Mouse (Mus musculus) liver, embryonic 13.5 days (tissue): ENCODE measurements around the gene Tab1. TPM values are rescaled to one million over a fixed set of nuclear protein-coding genes. Genes with fewer than 3 reads are reported as not detected.
"Not testable (repeated sequence)": the region's sequence is repeated elsewhere in the genome, so short reads cannot be mapped to it uniquely, and the experiment has no call there.

ENCODE experiments used
- ATAC-seq: fragments of 200-750 bp; cut with Nextera tagmentation; 2 replicates; pipeline ENCODE4 v1.8.0; 2017; ENCODE audit warnings: low read depth, mild to moderate bottlenecking, moderate number of reproducible peaks, moderate library complexity
- DNase-seq: peaks from one replicate; pipeline ENCODE4 v3.0.0; 2022
- H3K27ac ChIP-seq: fragments of 300-500 bp; sonication (generic); 2 replicates; pipeline ENCODE4 v1.5.1; 2015; ENCODE audit warnings: moderate library complexity, mild to moderate bottlenecking, inconsistent platforms
- H3K27me3 ChIP-seq: fragments of 300-500 bp; sonication (generic); 2 replicates; pipeline ENCODE4 v1.6.1; 2015; ENCODE audit warnings: mild to moderate bottlenecking, inconsistent platforms
- H3K36me3 ChIP-seq: fragments of 300-500 bp; sonication (generic); 2 replicates; pipeline ENCODE4 v1.6.1; 2015; ENCODE audit warnings: mild to moderate bottlenecking, inconsistent platforms
- H3K4me1 ChIP-seq: fragments of 300-500 bp; sonication (generic); replicated peaks from 2 replicates; pipeline ENCODE4 v1.6.1; 2015; ENCODE audit warnings: inconsistent platforms
- H3K4me2 ChIP-seq: fragments of 300-500 bp; sonication (generic); 2 replicates; pipeline ENCODE4 v1.6.1; 2015; ENCODE audit warnings: inconsistent platforms, mild to moderate bottlenecking, moderate library complexity
- H3K4me3 ChIP-seq: fragments of 300-500 bp; sonication (generic); replicated peaks from 2 replicates; pipeline ENCODE4 v1.5.1; 2015; ENCODE audit warnings: mild to moderate bottlenecking, inconsistent platforms
- H3K9ac ChIP-seq: fragments of 300-500 bp; sonication (generic); 2 replicates; pipeline ENCODE4 v1.6.1; 2015; ENCODE audit warnings: mild to moderate bottlenecking, inconsistent platforms
- H3K9me3 ChIP-seq: fragments of 300-500 bp; sonication (generic); replicated peaks from 2 replicates; pipeline ENCODE4 v1.6.1; 2016; ENCODE audit warnings: inconsistent platforms
- WGBS: fragments of 180-500 bp; shearing (Covaris S2); methylation state at CpG from one replicate; pipeline ENCODE4 v1.1.7; 2015; ENCODE audit not compliant: insufficient replicate concordance; 5-methylcytosine and 5-hydroxymethylcytosine counted together
- polyA plus RNA-seq: library from polyadenylated mRNA; unstranded; fragments of >200 nt; fragmentation: Nextera tagmentation; extraction: Ambion mirVana; gene quantifications from 2 replicates; pipeline ENCODE4 v1.2.1, GENCODE M21; 2015

Tab1 gene
- polyA plus RNA-seq, 1 experiment from 2014 or later: 12.5 TPM

DNA sequence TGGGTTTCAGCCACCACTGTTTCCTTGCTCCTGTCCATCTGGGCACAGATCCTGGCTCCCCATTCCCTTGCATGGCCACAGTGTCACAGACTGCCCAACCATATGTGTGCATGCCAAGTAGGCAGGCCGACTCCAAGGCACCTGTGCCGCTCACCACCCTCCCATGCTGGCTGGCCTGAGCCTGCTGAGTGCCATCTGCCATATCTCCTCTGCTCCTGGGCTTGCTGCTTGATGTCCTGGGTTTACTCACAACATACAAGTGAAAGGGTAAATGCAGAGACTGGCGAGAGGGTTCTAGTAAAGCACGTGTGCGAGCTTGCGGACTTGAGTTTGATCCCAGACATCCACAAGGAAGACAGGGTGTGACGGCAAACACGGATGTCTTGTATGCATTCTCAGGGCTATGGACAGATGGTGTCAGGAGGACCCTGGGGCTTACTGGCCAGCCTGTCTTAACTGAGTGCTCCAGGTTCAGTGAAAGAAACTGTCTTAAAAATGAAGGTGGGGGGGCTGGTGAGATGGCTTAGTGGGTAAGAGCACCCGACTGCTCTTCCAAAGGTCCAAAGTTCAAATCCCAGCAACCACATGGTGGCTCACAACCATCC lies 11.1 kb upstream of the Tab1 start:
- no peak overlapping the region for H3K4me2 ChIP-seq
- no peaks in the 10 kb centered on the region for H3K27me3 ChIP-seq
- 88% methylated on average over 9 of the region's 9 CpGs for WGBS
- ATAC-seq (no peak), DNase-seq (no peak)
- H3K4me3 ChIP-seq: no peak overlapping the region
- H3K4me1 ChIP-seq: peaks cover 11% of the 10 kb centered on the region
- no peaks in the 10 kb centered on the region for H3K36me3 ChIP-seq
- H3K9me3 ChIP-seq: no peaks in the 10 kb centered on the region
- no peak overlapping the region for H3K27ac ChIP-seq
- no peak overlapping the region for H3K9ac ChIP-seq

DNA sequence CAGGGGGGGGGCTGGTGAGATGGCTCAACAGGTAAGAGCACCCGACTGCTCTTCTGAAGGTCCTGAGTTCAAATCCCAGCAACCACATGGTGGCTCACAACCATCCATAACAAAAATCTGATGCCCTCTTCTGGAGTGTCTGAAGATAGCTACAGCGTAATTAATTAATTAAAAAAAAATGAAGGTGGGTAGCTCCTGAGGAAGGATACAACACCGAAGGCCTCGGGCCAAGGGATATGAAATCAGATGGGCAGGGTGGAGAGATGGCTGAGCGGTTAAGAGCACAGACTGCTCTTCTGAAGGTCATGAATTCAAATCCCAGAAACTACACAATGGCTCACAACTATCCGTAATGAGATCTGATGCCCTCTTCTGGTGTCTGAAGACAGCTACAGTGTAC lies 10.5 kb upstream of the Tab1 start:
- not testable (repeated sequence) for H3K9ac ChIP-seq, DNase-seq, H3K9me3 ChIP-seq, H3K4me2 ChIP-seq, H3K27me3 ChIP-seq, H3K27ac ChIP-seq, H3K4me3 ChIP-seq, H3K36me3 ChIP-seq, ATAC-seq
- WGBS: 85% methylated on average over 6 of the region's 6 CpGs
- peaks cover 10% of the 10 kb centered on the region for H3K4me1 ChIP-seq

DNA sequence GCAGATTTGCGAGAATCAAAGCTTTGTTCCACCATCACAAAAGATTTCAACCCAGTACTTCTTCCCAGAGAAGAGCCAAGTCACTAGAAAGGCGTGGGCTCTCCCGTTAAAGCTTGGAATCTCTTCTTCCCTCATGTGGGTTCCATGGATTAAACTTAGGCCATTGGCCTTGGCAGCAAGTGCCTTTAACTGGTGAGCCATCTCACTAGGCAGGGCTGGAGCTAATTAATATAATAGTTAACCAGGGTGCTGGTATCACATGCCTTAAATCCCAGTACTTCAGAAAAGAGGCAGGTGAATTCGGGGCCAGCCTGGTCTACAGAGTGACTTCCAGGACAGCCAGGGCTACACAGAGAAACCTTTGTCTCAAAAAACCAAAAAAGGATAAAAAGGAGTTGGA lies 8.3 kb upstream of the Tab1 start:
- no peaks in the 10 kb centered on the region for H3K36me3 ChIP-seq
- peaks cover 25% of the 10 kb centered on the region for H3K4me1 ChIP-seq
- DNase-seq: no peak
- no peak for ATAC-seq
- WGBS: 80% methylated on average over 4 of the region's 4 CpGs
- no peaks in the 10 kb centered on the region for H3K9me3 ChIP-seq
- no peak overlapping the region for H3K9ac ChIP-seq
- H3K4me2 ChIP-seq: no peak overlapping the region
- no peak overlapping the region for H3K4me3 ChIP-seq
- H3K27ac ChIP-seq: no peak overlapping the region
- no peaks in the 10 kb centered on the region for H3K27me3 ChIP-seq

DNA sequence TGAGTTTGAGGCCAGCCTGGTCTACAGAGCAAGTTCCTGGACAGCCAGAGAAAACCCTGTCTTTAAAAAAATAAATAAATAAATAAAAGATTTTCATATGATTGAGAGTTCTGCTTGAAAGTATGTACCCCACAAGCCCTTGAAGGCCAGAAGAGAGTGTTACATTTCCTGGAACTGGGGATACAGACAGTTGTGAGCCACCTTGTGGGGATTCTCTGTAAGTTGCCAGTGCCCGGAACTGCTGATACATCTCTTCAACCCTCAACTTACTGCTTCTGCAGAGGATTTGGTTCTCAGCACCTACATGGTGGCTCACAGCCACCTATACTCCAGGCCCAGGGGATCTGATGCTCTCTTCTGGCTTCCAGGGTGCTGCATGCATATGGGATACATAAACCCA lies 5.7 kb upstream of the Tab1 start:
- ATAC-seq: no peak
- Histone ChIP-seq H3K27me3 (no peaks in the 10 kb centered on the region), H3K27ac (peak overlapping the region; percentile 40; the same call in 1 of the 2 replicates)

DNA sequence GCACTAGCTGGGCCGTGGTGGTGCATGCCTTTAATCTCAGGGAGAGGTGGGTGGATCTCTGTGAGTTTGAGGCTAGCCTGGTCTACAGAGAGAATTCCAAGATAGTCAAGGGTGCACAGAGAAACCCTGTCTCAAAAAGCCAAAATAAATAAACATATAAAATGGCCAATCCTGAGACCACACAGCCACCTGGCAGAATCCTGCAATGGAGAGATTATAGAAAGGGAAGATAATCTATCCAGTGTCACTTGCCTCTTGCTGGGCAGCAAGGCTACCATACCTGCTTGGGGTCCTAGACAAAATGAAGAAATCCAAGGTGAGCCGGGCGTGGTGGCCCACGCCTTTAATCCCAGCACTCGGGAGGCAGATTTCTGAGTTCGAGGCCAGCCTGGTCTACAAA lies 2.9 kb upstream of the Tab1 start:
- Histone ChIP-seq H3K9ac (peak overlapping the region; percentile 33; the same call in 1 of the 2 replicates), H3K4me3 (no peak overlapping the region), H3K27ac (peak overlapping the region; percentile 97), H3K4me1 (peaks cover 68% of the 10 kb centered on the region), H3K4me2 (peak overlapping the region; percentile 68), H3K27me3 (no peaks in the 10 kb centered on the region), H3K9me3 (no peaks in the 10 kb centered on the region), H3K36me3 (no peaks in the 10 kb centered on the region)
- WGBS: 44% methylated on average over 6 of the region's 6 CpGs
- no peak for ATAC-seq
- no peak for DNase-seq

More for the DNA sequence above, 5.7 kb upstream of the Tab1 start:
- Histone ChIP-seq H3K4me1 (peaks cover 50% of the 10 kb centered on the region), H3K9ac (no peak overlapping the region), H3K36me3 (no peaks in the 10 kb centered on the region), H3K9me3 (no peaks in the 10 kb centered on the region), H3K4me3 (no peak overlapping the region), H3K4me2 (no peak overlapping the region)
- no peak for DNase-seq
- 27% methylated on average over 1 of the region's 1 CpGs for WGBS

DNA sequence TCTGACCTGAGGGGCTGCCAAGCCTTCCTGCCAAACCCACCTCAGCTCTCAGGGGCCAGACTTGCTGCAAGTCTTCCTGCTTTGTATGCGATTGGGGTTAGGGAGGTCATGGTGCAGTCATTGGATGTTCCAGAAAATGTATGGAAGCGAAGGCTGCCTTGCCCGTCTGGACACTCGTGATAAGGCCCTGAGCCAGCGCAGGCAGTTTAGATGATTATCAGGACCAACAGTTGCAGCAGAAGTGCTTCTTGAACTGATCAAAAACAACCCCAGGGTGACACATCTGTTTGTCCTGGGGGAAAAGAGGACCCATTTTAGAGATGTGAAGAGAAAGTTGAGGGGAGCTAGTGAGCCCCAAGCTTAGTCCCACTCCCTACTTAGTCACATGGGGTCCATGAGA lies 2.2 kb upstream of the Tab1 start:
- DNase-seq (peak; percentile 87), ATAC-seq (peak; percentile 75)
- WGBS: 20% methylated on average over 5 of the region's 5 CpGs
- no peaks in the 10 kb centered on the region for H3K9me3 ChIP-seq
- H3K4me1 ChIP-seq: peaks cover 75% of the 10 kb centered on the region
- no peaks in the 10 kb centered on the region for H3K36me3 ChIP-seq
- H3K9ac ChIP-seq: peak overlapping the region; percentile 65
- peak overlapping the region; percentile 97 for H3K27ac ChIP-seq
- H3K27me3 ChIP-seq: no peaks in the 10 kb centered on the region
- H3K4me2 ChIP-seq: peak overlapping the region; percentile 68
- H3K4me3 ChIP-seq: peak overlapping the region; percentile 29

DNA sequence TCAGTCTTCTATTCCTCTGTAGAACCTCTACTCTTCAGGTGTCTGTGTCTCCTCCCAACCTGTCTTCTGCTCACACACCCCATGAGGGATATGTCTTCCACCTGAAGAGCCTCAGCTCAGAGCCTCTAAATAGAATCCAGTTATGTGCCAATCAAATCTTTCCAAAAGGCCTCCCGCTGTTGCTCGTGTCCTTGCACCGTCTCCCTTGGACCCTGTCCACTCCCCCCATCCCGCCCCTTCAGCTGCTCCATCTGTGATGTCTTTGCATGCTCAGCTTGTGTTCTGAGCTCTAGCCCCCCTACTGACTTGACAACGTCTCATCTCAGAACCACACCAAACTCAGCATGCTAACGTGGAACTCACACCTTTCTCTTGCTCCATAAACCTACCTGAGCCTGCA lies 1.5 kb upstream of the Tab1 start:
- WGBS: 48% methylated on average over 6 of the region's 6 CpGs
- H3K9me3 ChIP-seq: no peaks in the 10 kb centered on the region
- H3K9ac ChIP-seq: peak overlapping the region; percentile 65
- H3K4me3 ChIP-seq: no peak overlapping the region
- H3K36me3 ChIP-seq: peaks cover 5% of the 10 kb centered on the region; the same call in 1 of the 2 replicates
- peak overlapping the region; percentile 97 for H3K27ac ChIP-seq
- H3K4me1 ChIP-seq: peaks cover 83% of the 10 kb centered on the region
- DNase-seq (no peak), ATAC-seq (no peak)
- no peaks in the 10 kb centered on the region for H3K27me3 ChIP-seq
- peak overlapping the region; percentile 68 for H3K4me2 ChIP-seq

DNA sequence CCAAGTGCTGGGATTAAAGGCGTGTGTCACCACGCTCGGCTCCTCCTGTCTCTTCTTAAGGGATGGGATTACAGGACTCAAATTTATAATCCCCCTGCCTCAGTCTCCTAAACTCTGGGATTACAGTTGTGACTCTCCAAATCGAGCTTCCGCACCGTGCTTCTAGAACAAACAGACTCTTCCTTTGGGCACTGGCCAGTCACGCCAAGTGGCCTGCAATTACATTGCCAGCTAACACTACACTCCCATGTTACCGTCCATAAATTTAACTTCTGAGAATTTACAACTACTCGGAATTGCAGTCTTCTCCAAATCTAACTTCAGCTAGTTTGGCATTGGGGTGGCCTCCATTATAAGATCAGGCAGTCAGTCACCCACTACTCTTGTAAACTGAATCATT lies 475 bp upstream of the Tab1 start:
- H3K4me3 ChIP-seq: peak overlapping the region; percentile 76
- H3K4me1 ChIP-seq: peaks cover 88% of the 10 kb centered on the region
- peak overlapping the region; percentile 79 for H3K4me2 ChIP-seq
- peak overlapping the region; percentile 97 for H3K27ac ChIP-seq
- no peaks in the 10 kb centered on the region for H3K27me3 ChIP-seq
- DNase-seq: no peak
- no peak for ATAC-seq
- 69% methylated on average over 9 of the region's 9 CpGs for WGBS
- no peaks in the 10 kb centered on the region for H3K9me3 ChIP-seq
- H3K9ac ChIP-seq: peak overlapping the region; percentile 89
- H3K36me3 ChIP-seq: peaks cover 15% of the 10 kb centered on the region; the same call in 1 of the 2 replicates

DNA sequence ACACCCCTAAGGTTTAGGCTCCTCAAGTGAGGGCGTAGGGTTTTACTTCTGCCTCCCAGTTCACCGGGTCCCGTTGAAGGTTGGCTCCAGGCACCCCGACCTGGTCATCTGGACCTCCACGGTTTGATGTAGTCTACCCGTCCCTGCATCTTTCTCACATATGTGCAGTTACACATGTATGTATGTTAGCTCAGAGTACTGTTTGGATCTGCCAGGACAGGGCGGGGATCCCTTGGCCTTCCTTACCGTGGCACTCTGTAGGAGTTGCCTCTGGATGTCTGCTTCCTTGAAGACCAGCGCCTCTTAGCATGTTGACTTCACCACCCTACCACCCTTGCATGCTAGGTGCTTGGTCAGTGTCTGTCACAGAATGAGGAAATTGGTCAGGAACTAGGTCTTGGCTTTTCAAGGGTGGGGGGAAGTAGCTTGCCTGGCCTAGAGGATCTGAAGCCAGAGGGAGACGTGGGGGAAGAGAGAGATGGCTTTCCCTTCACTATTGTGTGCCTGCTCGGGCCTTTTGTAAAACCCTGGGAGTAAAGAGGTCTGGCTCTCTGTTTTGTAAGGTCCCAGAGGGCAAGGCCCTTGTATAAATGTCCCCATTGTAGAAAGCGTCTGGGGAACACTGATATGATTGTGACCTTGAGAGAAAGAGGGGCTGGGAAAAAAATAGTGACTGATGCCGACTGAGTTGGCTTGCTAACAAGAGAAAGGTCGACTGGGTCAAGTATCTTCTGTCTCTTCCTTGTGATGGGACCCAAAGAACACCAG lies 939 bp downstream of the Tab1 start:
- Histone ChIP-seq H3K4me3 (peak overlapping the region; percentile 76), H3K36me3 (peaks cover 27% of the 10 kb centered on the region; the same call in 1 of the 2 replicates), H3K27me3 (no peaks in the 10 kb centered on the region), H3K27ac (peak overlapping the region; percentile 97), H3K9ac (peak overlapping the region; percentile 89), H3K4me1 (peaks cover 90% of the 10 kb centered on the region), H3K9me3 (no peaks in the 10 kb centered on the region), H3K4me2 (peak overlapping the region; percentile 79)
- WGBS: 2% methylated on average over 14 of the region's 14 CpGs
- DNase-seq (peak; percentile 38), ATAC-seq (peak; percentile 27)

DNA sequence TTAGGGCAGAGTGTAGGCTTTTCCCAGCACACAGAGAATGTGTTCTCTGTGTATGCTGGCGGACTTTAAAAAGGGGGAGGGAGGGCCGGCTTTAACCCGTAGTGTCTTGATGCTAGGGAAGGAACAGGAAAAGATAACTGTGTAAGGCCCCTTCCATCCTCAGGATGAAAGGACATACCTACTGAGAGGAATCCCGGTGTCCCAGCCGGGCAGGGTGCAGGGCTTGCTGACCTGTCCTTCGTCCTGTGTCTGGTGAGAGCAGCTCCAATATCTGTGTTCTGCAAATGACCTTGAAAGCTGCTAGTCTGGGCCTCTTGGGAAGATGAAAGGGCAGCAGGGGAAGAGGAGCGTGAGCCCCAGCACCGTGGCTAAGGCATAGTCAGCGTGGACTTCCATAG lies 1.5 kb downstream of the Tab1 start:
- Histone ChIP-seq H3K27ac (peak overlapping the region; percentile 97), H3K4me1 (peaks cover 90% of the 10 kb centered on the region), H3K27me3 (no peaks in the 10 kb centered on the region), H3K9ac (peak overlapping the region; percentile 89), H3K4me3 (peak overlapping the region; percentile 76), H3K36me3 (peaks cover 31% of the 10 kb centered on the region; the same call in 1 of the 2 replicates), H3K9me3 (no peaks in the 10 kb centered on the region), H3K4me2 (peak overlapping the region; percentile 79)
- no peak for DNase-seq
- no peak for ATAC-seq
- 32% methylated on average over 9 of the region's 9 CpGs for WGBS

DNA sequence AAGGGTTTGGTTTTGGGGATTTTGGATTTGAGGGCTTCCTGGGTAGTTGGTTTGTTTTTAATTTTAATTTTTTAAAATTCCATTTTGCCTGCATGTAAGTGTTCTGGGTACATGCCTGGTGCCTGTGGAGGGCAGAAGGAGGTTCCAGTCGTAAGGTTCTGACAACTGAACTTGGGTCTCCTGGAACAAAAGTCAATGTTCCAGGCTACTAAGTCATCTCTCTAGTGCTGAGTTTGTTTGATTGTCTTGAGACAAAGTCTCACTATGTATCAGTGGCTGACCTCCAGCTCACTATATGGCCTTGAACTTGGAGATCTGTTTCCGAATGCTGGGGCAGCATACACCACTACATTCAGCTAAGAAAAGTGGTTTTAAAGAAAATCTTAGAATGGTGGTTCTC lies 2.6 kb downstream of the Tab1 start:
- Histone ChIP-seq H3K36me3 (peaks cover 41% of the 10 kb centered on the region), H3K4me1 (peaks cover 86% of the 10 kb centered on the region), H3K9ac (peak overlapping the region; percentile 89), H3K27me3 (no peaks in the 10 kb centered on the region), H3K4me3 (no peak overlapping the region), H3K27ac (peak overlapping the region; percentile 31; the same call in 1 of the 2 replicates), H3K9me3 (no peaks in the 10 kb centered on the region), H3K4me2 (peak overlapping the region; percentile 79)
- ATAC-seq (no peak), DNase-seq (no peak)
- 82% methylated on average over 2 of the region's 2 CpGs for WGBS
